Mouse (Mus musculus): ENCODE measurements around the gene Abtb2.
"Not testable (repeated sequence)": the region's sequence is repeated elsewhere in the genome, so short reads cannot be mapped to it uniquely, and the experiment has no call there.

Abtb2 gene

GRCm38 (mm10) chr2:103565732-103566422 is at the start of gene Abtb2:
Abtb2 (plus strand) TSS chr2:103566310.
- DNase-seq (ENCODE audit: low spot score in 2 of 2): peak; percentile 87 to 88

DNA sequence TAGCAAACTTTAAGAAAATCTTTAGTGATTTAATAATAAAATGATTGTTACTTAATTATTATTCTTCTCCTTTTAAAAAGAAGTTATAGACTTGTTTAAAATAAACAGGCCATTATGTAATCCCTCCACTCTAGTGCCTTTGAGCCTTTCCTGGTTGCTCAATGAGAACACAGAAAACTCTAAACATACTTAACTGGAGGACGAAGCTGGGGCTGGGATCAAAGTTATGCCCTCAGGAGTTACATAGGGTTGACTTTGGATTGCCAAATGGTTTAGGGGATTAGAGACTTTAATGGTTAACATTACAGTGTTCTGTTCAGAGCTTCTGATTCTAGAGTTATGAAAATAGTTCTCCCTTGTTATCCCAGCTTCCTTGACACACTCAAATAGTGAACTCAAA is 49.6 kb upstream of the Abtb2 start:
- DNase-seq (ENCODE audit: low spot score in 2 of 2): no peak

DNA sequence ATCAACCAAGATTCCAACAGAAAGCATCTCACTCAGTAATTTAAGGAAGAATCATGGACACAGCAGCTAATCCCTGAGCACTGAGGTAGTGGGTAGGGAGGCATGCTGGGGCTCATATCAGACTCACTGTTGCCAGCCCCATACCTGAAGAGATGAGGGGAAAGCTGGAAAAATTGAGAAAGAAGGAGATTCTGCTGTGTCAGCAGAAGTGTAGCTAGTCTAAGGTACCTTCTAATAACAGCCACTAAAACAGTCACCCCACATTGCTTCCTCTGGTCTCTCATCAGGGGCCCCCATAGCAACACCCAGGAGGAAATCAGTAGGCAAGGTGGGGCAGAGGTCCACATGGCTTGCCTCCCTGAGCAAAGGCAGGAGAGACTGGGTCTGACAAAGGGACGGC is 40.5 kb upstream of the Abtb2 start:
- no peak for DNase-seq (ENCODE audit: low spot score in 2 of 2)

DNA sequence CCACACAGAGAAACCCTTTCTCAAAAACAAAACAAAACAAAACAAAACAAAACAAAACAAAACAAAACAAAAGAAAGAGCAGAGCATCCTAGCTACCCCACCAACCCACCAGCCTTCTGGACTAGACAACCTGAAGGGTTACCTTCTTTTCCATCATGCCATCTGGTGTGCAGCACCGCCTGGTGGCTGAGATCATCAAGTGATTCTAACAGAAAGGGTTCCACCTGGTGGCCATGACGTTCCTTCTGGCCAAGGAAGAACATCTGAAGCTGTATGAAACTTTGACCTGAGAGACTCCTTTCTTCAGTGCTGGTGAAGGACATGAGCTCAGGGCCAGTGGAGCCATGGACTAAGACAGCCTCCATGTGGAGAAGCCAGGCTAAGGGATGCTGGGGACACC is 19.0 kb upstream of the Abtb2 start:
- peak; percentile 69 to 72 for DNase-seq (ENCODE audit: low spot score in 2 of 2)

DNA sequence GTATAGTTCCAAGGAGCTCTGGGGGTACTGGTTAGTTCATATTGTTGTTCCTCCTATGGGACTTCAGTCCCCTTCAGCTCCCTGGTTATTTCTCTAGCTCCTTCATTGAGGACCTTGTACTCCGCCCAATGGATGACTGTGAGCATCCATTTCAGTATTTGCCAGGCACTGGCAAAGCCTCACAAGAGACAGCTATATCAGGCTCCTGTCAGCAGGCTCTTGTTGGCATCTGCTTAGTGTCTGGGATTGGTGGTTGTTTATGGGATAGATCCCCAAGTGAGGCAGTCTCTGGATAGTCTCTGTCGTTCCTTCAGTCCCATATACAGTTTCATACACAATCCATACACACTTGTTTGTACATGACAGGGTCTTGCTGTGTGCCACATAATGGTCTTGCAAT is 15.8 kb upstream of the Abtb2 start:
- DNase-seq (ENCODE audit: low spot score in 2 of 2): not testable (repeated sequence)

DNA sequence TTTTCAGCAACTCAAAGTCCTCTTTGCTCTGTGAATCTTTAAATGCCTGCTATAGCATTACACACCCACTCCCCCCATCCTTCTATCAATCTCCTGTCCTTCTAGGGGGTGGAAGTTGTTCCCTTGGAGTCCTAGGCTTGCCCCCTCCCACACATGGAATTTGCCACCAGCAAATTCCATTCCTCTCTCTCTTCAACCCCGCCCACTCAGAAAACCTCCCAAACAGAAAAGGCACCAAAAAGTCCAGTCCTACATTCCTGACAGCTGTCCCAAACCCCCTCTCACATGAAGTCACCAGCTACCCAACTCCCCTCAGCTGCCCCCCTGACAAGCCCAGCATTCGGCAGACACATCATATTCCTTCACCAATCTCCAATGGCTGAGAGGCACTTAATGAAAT is 12.1 kb upstream of the Abtb2 start:
- DNase-seq (ENCODE audit: low spot score in 2 of 2): no peak

- DNase-seq (ENCODE audit: low spot score in 2 of 2): no peak
These were observed 9.8 kb upstream of the Abtb2 start for GRCm38 (mm10) chr2:103556125-103556877.

- no peak for DNase-seq (ENCODE audit: low spot score in 2 of 2)
These were observed 5.2 kb upstream of the Abtb2 start for GRCm38 (mm10) chr2:103560955-103561354.

GRCm38 (mm10) chr2:103564427-103565023 is 1.6 kb upstream of the Abtb2 start:
- DNase-seq (ENCODE audit: low spot score in 2 of 2): no peak

DNA sequence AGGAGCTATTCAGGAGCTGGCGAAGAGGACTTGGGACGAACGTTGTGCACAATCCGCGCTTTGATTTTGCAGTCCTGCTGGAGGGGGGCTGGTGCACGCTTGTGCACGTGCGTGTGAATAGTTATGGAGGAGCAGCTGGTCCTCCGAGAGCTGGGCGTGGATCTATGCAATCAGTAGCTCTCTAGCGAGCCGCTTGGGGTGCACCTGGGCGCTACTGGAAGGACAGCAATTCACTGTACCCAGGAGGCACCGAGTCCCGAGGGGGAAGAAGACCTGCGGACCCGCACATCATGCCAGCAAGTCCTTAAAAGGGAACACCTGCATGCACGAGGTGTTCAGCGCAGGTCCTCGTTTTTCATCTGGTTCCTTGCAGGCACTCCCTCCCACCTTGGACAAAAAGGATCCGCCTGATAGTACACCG is 929 bp upstream of the Abtb2 start:
- DNase-seq (ENCODE audit: low spot score in 2 of 2): peak; percentile 29 to 44

GRCm38 (mm10) chr2:103566423-103566712 is 258 bp downstream of the Abtb2 start:
- DNase-seq (ENCODE audit: low spot score in 2 of 2): no peak

DNA sequence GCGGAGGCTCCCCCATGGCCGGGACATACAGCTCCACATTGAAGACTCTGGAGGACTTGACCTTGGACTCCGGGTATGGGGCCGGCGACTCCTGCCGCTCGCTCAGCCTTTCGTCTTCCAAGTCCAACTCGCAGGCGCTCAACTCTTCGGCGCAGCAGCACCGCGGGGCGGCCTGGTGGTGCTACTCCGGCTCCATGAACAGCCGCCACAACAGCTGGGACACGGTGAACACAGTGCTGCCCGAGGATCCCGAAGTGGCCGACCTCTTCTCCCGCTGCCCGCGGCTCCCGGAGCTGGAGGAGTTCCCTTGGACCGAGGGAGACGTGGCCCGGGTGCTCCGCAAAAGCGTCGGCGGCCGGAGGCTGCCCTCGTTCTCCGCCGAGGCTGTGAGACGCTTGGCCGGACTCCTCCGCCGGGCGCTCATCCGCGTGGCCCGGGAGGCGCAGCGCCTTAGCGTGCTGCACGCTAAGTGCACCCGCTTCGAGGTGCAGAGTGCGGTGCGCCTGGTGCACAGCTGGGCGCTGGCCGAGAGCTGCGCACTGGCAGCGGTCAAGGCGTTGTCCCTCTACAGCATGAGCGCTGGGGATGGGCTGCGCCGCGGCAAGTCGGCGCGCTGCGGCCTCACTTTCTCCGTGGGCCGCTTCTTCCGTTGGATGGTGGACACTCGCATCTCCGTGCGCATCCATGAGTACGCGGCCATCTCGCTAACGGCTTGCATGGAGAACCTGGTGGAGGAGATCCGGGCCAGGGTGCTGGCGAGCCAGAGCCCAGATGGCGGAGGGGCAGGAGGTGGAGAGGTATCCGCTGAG is 807 bp downstream of the Abtb2 start:
- DNase-seq (ENCODE audit: low spot score in 2 of 2): peak; percentile 26 to 52

DNA sequence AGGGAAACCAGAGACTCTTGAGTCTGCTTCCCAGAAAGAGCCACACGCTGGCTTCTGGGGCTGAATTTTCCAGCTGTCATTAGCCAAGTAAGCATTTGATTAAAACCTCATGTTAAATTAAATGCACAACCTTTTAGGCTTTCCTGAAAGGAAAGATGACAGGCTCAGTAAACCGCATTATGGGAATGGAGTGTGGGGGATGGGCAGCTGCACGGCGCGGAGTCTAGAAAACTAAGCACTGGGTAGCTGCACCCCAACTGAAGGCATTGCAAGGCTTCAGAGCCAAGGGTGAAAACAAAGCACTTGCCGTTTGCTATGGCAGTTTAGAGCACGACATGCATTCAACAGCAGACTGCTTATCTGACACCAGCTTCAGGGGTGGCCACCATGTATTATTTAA is 2.1 kb downstream of the Abtb2 start:
- no peak for DNase-seq (ENCODE audit: low spot score in 2 of 2)

DNA sequence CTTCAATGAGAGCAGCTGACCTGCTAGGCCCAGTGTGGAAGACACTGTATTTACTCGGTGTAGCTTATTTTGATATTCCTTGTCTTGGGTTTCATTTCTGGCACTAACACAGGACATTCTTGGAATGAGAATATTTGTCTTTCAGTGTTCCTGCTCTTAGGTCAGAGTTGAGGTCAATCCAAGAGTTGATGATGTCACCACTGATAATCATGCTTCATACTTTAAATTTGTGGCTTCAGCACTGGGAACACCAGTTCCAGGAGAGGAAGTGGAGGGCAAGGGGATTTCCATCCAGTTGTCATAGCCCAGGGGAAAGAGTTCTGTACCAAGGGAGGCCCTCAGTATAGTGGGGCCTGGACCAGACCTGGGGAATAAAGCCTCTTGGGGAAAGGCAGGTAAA is 3.6 kb downstream of the Abtb2 start:
- DNase-seq (ENCODE audit: low spot score in 2 of 2): no peak

DNA sequence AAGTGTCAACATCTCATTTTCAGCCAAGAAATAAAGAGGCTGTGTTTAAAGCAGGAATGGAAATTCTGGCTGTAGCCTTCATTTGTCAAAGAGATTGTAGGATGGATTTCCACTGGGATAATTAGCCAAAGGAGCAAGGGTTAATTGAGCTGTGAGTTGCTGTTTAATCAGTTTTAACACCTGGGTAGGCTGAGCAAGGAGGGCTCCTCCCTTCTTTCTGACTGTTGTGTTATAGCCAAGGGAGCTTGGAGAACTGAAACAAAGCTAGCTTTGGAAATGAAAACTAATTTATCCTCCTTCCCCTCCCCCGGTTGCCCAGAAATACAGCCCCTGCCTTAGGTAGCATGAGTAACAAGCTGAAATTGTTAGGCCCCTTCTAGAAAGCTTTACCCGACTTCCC is 6.2 kb downstream of the Abtb2 start:
- DNase-seq (ENCODE audit: low spot score in 2 of 2): no peak

DNA sequence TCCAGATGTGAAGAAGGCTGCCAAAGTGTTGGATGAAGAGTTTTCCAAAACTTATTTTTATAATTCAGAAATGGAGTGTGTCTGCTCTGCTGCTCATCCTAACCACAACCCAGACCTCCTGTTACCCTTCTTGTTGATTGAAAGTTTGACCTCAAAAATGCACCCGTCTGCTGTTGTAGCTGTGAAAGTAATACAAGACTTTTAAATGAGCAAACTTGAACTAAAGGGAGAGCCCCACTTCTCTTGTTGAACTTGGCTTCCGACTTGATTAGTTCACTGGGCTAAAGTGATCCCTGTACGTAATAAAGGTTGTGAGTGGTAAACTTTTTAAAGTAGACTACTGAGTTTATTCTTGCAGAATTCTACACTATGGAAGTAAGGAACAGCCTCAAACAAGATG is 10.3 kb downstream of the Abtb2 start:
- DNase-seq (ENCODE audit: low spot score in 2 of 2): no peak

DNA sequence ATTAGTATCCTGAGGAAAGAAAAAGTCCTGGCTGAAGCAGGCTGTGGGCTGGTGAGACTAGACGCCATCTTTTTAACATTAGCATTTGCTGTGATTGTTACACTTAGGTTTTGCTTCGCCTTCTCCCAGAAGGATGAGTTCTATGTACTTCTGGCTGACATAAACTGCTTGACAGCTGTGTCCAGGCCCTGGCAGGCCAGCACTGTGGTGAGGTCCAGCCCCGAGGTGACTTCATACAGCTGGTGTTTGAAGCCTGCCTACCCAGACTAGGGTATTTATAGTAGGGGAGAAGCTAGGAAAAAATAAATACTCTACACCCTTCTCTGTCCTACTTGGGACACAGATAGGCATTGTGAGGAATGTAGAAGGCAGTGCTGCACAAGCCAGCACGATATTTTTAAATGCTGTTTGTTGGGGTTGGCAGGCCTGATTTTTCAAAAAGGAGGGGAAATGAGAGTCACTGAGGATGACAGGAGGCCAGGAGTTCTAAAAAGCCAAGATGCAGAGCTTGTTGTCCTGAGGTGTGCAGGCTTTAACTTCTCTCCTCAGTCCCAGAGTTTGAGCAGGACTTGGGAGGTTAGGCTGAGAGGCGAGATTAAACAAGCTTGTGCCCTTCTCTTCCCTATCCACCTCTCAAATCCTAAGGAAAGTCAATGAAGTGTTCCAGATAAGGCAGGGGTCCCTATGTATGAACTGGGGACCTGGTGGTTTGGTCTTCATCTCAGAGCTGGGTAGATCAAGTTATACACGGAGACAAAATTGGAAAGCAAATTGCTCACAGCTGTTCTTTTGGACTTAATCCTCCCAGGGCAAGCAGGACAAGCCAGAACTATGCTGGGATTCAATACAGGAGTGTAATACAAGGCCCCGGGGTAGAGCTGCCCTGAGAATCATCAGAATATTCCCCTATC is 11.9 kb downstream of the Abtb2 start:
- DNase-seq (ENCODE audit: low spot score in 2 of 2): no peak

DNA sequence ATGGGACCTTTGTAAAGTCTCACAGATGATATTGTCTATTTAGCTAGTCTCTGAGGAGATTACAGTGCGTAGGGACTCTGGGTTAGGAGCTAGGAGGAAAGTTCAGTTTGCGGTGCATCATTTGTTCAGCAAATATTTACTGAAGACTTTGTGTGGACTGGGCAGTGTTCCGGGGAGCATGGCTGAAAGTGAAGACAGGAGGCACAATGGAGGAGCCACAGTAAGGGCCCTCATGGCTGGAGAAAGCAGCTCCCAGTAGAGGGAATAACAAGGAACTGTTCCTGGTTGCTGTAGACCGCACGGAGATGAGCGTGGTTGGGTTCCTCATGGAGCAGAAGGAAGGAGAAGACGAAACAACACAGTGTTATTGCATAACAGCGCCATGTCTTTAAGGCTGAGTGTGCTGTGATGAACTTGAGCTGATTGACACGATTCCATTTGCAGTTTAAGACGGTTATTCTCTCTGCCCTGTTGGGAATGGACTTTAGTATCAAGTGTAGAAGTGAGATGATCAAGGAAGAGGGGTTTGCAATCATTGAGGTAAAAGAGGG is 12.6 kb downstream of the Abtb2 start:
- no peak for DNase-seq (ENCODE audit: low spot score in 2 of 2)

GRCm38 (mm10) chr2:103580756-103581155 is 14.6 kb downstream of the Abtb2 start:
- no peak for DNase-seq (ENCODE audit: low spot score in 2 of 2)

DNA sequence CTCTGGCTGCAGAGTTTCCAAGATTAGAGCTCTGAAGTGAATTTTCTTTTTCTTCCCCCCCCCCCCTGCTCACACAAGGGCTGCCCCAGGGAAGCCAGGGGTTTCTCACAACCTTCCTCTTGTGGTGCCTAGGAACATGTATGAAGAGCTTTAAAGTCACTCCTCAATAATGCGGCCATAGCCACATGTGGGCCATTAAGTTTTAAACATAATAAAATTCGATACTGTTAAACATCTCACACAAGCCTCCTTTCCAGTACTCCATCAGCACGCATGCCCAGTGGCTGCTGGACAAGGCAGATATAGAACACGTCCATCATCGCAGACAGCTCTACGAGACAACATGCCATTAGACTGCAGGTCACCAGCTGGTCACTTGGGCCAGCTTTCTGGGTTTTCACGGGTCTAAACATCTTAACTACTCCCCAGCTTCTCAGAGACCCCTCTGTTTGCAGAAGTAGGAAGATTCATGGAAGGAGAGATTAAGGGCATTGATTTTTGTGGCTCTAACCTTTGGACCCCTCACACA is 15.3 kb downstream of the Abtb2 start:
- DNase-seq (ENCODE audit: low spot score in 2 of 2): no peak

GRCm38 (mm10) chr2:103583316-103583715 is 17.2 kb downstream of the Abtb2 start:
- DNase-seq (ENCODE audit: low spot score in 2 of 2): no peak
